Mouse (Mus musculus): ENCODE results near the gene Jade1.

DNA sequence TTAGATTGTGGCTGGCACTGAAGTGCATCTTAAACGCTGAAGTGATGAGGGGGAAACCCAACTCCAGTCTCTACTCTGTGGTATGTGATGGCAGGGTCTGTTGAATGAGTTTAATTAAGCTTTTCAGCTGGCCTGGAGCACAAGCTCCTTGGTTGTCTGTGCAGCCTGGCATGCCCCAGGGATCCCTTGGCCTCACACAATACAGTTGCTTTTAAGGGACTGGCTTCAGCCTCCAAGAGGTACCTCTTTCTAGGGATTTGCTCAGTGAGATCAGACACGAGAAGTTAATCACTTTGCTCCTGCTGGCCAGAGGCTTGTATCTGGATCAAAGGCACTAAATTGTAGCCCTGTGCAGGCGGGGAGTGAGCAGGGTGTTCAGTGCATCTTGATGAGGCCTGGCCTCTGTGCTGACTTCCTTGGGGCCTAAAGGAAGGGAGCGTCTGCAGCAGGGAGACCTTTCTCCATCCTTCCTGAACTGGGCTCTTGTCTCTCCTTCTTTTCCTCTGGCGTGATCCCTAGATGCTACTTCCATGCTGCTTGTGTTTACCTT, 48.0 kb downstream of the Jade1 start:
- TF ChIP-seq CTCF (IDR thresholded peaks at IDR 0.05; ENCODE audit: low read depth) (no peak), EP300 (IDR thresholded peaks at IDR 0.05; ENCODE audit: low read depth) (no peak)

Data from heart, postnatal 0 days (tissue).